Comparison of ENCODE assay signal across 7 mouse cellular contexts in the genomic region with DNA sequence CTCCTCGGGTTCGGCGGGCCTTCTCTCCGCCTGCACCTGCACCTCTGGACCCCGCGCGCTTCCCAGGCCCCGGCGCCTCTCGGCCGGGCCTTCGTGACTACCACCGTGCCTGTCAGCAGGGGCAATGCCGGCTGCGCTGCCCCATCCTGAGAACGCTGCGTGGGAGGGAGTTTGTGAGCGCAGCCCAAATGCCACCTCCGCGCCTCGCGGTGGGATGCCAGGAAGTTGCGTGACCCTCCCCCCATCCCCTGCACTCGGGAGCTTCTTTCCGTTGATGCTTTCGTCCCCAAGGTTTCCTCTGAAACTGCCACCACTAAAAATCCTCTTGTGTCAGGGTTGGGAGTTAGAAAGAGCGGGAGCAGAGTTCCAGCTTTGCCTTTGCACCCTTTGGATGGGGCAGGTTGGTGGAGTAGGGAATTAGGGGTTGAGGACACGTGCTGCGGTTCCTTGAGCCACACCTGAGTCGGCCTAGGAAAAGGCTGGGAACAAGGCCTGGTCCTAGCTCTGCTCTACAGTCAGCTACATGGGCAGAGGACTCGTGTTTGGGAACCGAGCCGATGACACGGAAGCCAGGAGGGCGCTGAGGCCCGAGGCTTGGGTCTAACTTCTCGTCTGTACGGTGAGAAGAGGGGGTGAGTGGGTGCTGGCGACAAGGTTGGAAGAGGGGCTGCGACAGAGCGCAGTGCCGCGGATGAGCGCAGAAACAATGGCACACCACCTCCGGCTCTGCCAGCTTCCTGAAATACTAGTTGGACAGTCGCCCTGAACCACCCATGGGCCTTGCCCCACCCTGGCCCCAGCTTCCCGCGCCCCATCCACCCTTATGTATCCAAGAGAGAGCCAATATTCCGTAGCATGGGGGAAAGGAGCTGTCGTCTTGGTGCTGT. TPM values are rescaled to one million over a fixed set of nuclear protein-coding genes. Genes with fewer than 3 reads are reported as not detected.
A peak's percentile ranks its signal among the peaks of the same experiment; 100 is the strongest.
DNase-seq lines count a peak whose midpoint lies in the region; ATAC-seq and TF ChIP-seq lines count a peak whose summit lies in the region.

No protein-coding gene starts in this region.

- peak overlapping the region; percentile 100 for H3K27ac ChIP-seq in forebrain, embryonic 13.5 days
- H3K27ac ChIP-seq in liver, embryonic 14.5 days, result no peak overlapping the region
- H3K27ac ChIP-seq in stomach, embryonic 14.5 days (ENCODE audit: low read length), result peak overlapping the region; percentile 84

- WGBS in forebrain, embryonic 13.5 days, result under 1% methylated on average over 50 of the region's 50 CpGs
- under 1% methylated on average over 50 of the region's 50 CpGs for WGBS in liver, embryonic 14.5 days (ENCODE audit: insufficient replicate concordance)
- WGBS in stomach, embryonic 14.5 days, result 3% methylated on average over 49 of the region's 50 CpGs

- TF ChIP-seq EP300 in liver, embryonic 14.5 days (IDR thresholded peaks at IDR 0.05; ENCODE audit: low read depth), result no peak

- H3K27me3 ChIP-seq in forebrain, embryonic 13.5 days, result no peaks in the 10 kb centered on the region
- H3K27me3 ChIP-seq in liver, embryonic 14.5 days (ENCODE audit: control insufficient read depth, insufficient read depth, low read length), result peaks cover 88% of the 10 kb centered on the region
- peaks cover 43% of the 10 kb centered on the region for H3K27me3 ChIP-seq in stomach, embryonic 14.5 days (ENCODE audit: control insufficient read depth, insufficient read depth, low read length)

- DNase-seq in right cerebral cortex, postnatal 10 days (ENCODE audit: low spot score in 2 of 2), result peak; percentile 65 to 70
- DNase-seq in right cerebral cortex, postnatal 25 days, result no peak
- DNase-seq in liver, embryonic 14.5 days (ENCODE audit: low read depth in 3 of 3, low spot score in 3 of 3), result no peak
- no peak for DNase-seq in ovary, postnatal 36 days (ENCODE audit: low spot score)
- no peak for DNase-seq in thymus, postnatal 14 days

- TF ChIP-seq CTCF in liver, embryonic 14.5 days (IDR thresholded peaks at IDR 0.05; ENCODE audit: low read depth), result no peak

- peaks cover 54% of the 10 kb centered on the region for H3K4me1 ChIP-seq in forebrain, embryonic 13.5 days
- no peaks in the 10 kb centered on the region for H3K4me1 ChIP-seq in liver, embryonic 14.5 days (replicated peaks; ENCODE audit: control insufficient read depth in 2 of 2, insufficient read depth in 2 of 2, low read length in 1 of 2)
- 0 out of 2 replicates have a peak, but pooled peaks cover 3% of the 10 kb centered on the region for H3K4me1 ChIP-seq in stomach, embryonic 14.5 days (ENCODE audit: control insufficient read depth, insufficient read depth, low read length)

- H3K36me3 ChIP-seq in forebrain, embryonic 13.5 days (ENCODE audit: poor library complexity, severe bottlenecking), result peaks cover 5% of the 10 kb centered on the region; the same call in 1 of the 2 replicates
- H3K36me3 ChIP-seq in liver, embryonic 14.5 days (replicated peaks; ENCODE audit: control insufficient read depth, insufficient read depth, low read depth), result no peaks in the 10 kb centered on the region
- H3K36me3 ChIP-seq in stomach, embryonic 14.5 days (ENCODE audit: control insufficient read depth, insufficient read depth, low read length), result no peaks in the 10 kb centered on the region

- peak overlapping the region; percentile 60 for H3K4me3 ChIP-seq in forebrain, embryonic 13.5 days
- 0 out of 4 replicates have a peak overlapping the region, but pooled peaks of 1 of the 2 experiments have one; percentile 6 for H3K4me3 ChIP-seq in liver, embryonic 14.5 days (ENCODE audit: insufficient read depth in 1 of 2, low read depth in 2 of 2, low read length in 2 of 2)
- H3K4me3 ChIP-seq in stomach, embryonic 14.5 days (ENCODE audit: low read depth, low read length), result peak overlapping the region; percentile 47

- H3K9me3 ChIP-seq in forebrain, embryonic 13.5 days (replicated peaks), result no peaks in the 10 kb centered on the region
- no peaks in the 10 kb centered on the region for H3K9me3 ChIP-seq in liver, embryonic 14.5 days (ENCODE audit: control insufficient read depth, low read length)
- no peaks in the 10 kb centered on the region for H3K9me3 ChIP-seq in stomach, embryonic 14.5 days (ENCODE audit: control insufficient read depth, low read depth, low read length)

- H3K9ac ChIP-seq in forebrain, embryonic 13.5 days, result peak overlapping the region; percentile 77
- H3K9ac ChIP-seq in liver, embryonic 14.5 days (replicated peaks), result no peak overlapping the region
- no peak overlapping the region; the same call in 1 of the 2 replicates for H3K9ac ChIP-seq in stomach, embryonic 14.5 days (replicated peaks; ENCODE audit: low read depth, low read length)

- H3K4me2 ChIP-seq in forebrain, embryonic 13.5 days, result peak overlapping the region; percentile 74
- H3K4me2 ChIP-seq in liver, embryonic 14.5 days (ENCODE audit: low read depth), result peak overlapping the region; percentile 28; the same call in 1 of the 2 replicates
- H3K4me2 ChIP-seq in stomach, embryonic 14.5 days (replicated peaks; ENCODE audit: low read depth, low read length), result peak overlapping the region; percentile 43

- peak; percentile 62 for ATAC-seq in forebrain, embryonic 13.5 days
- ATAC-seq in liver, embryonic 14.5 days (ENCODE audit: insufficient read depth), result no peak
- peak; percentile 75 for ATAC-seq in stomach, embryonic 14.5 days (ENCODE audit: insufficient number of reproducible peaks, insufficient read depth, low FRiP score, low read depth)

RNA-seq across cellular contexts. Expression of a gene that starts 1.1 kb away (rescaled TPM):
- polyA plus RNA-seq in forebrain, embryonic 13.5 days (2015; fragmentation: Nextera tagmentation; extraction: Ambion mirVana), result 41.3 and 48.4 TPM in 2 replicates
- polyA plus RNA-seq in liver, embryonic 14.5 days (2012; rRNA removed), result 0.06 and 0.18 TPM in 2 replicates
- polyA plus RNA-seq in liver, embryonic 14.5 days (2014; fragmentation: Nextera tagmentation; extraction: Ambion mirVana), result not detected in 2 replicates
- polyA plus RNA-seq in stomach, embryonic 14.5 days (2014; fragmentation: Nextera tagmentation; extraction: Ambion mirVana), result 12.0 and 12.5 TPM in 2 replicates

Comparison
In these comparisons a context has a peak if more than half of its experiments do, and no peak if none do; other contexts are left out.
1. DNase-seq: peak in right cerebral cortex, postnatal 10 days (2 of 2); none in right cerebral cortex, postnatal 25 days (single experiment), liver, embryonic 14.5 days (0 of 3), ovary, postnatal 36 days (single experiment) and thymus, postnatal 14 days (single experiment).
2. RNA of a gene that starts 1.1 kb away (polyA plus RNA-seq): 41.3 to 48.4 TPM in forebrain, embryonic 13.5 days and 12.0 to 12.5 TPM in stomach, embryonic 14.5 days; 0.06 to 0.18 TPM in liver, embryonic 14.5 days; every median in the first group is over 10 times any median in the second.
3. Peak in every context shown above with its lines, with median percentiles within 50 percentile points of each other: H3K4me2 ChIP-seq.